Mouse (Mus musculus): Measurements from ENCODE around the gene Ap5b1.

DNA sequence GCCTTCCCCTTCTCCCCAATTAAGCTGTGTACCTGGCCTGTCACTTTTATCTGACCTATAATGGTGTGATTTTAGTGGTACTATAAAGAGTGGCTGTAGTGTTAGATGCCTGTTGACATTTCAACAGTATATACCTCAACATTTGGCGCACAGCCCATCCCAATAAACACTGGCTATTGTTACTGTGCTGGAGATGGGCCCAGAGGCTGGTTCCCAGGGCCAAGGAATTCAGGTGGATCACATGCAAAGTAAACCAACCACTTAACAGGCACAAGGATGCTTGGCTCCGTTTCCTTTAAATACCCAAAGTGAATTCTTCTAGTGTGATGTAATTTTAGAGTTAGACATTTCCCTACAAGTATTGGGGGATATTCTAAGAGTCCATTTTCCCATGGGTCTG lies 47.1 kb downstream of the Ap5b1 start:
- TF ChIP-seq CTCF (IDR thresholded peaks at IDR 0.05; ENCODE audit: low read depth) (no peak), EP300 (optimal IDR thresholded peaks at IDR 0.05) (no peak)
